Mouse (Mus musculus) common myeloid progenitor, adult 5-6 weeks (primary cell): ENCODE data around the gene Nol7. TPM values are rescaled to one million over a fixed set of nuclear protein-coding genes. Genes with fewer than 3 reads are reported as not detected.
A peak's percentile ranks its signal among the peaks of the same experiment; 100 is the strongest.

Source experiments
- ATAC-seq: replicated peaks from 2 replicates; pipeline ENCODE4 v1.8.0; 2016; ENCODE audit warnings: low read depth, mild to moderate bottlenecking, moderate TSS enrichment, inconsistent platforms; ENCODE audit not compliant: poor library complexity, severe bottlenecking
- total RNA-seq: library from RNA; stranded (forward); fragments of 200-1000, 187-1606 nt; gene quantifications from 2 replicates; pipeline ENCODE4 v1.2.3, GENCODE M21; 2017

Gene Nol7
- total RNA-seq, 1 experiment from 2014 or later = 307 TPM

DNA sequence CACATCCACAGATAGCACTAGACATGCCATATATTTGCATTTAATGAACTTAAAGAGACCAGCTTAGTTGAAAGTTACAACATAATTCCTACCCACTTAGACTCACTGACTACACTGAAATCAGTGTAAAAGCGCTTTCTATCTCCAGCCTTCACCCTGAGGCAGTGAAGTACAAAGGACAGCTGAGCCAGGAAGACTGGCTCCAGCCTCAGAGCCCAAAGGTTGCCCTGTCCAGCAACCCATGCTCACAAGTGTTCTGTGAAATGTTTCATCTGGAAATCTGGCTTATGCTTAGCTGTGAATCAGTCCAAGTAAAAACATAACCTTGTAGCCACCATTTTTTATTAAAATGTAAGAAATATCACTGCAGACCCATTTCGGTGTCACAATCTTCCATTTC lies 15.4 kb downstream of the Nol7 start:
- no peak for ATAC-seq

DNA sequence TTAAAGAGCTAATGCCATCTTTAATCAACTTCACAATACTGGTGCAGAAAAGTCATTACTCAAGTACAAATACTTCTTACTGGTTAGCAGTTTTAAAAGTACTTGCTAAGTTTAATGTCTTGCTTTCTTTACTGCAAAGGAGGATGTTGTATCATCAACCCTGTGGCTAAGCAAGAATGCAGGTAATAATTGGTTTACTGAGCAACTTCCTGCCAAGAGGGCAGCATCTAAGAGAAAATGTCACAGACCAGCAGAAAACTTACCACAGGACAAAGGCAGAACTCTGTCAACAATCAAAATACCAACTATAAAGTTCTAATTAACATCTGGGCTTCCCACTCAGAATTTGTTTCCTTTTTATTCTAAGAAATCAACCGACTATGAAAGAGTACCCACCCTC lies 17.1 kb downstream of the Nol7 start:
- no peak for ATAC-seq

DNA sequence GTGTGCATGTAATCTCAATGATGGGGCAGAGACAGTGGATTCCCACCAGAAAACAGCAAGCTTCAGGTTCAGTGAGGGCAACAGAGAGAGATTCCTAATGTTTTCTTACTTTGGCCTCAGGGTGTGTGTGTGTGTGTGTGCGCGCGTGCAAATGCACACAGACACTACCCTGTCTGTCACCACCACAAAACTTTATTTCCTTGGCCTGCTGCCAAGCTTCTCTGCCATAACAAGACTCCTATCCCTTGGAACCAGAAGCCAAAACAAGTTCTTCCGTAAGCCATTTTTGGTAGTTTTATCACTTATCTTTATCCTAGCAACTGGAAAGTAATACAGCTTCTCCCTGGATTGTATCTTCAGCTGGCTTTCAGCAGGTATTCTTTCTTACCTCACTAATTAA lies 30.2 kb downstream of the Nol7 start:
- ATAC-seq = no peak

DNA sequence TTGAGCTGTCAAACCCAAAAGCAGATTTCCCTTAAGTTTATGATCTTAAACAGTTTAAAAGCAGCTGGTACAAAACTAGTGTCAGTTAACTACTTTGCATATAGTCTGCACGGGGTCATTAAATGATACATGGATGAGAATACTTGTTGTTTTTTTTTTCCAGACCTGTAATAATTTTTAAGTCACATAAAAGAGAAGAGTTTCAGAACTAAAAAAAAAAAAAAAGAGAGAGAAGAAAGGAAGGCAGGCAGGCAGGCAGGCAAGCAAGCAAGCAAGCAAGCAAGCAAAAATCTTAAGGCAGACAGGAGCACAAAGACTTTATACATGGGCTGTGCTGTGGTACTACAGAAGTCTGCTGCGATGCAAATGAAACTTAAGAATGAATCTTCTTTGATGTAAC lies 35.2 kb downstream of the Nol7 start:
- no peak for ATAC-seq

DNA sequence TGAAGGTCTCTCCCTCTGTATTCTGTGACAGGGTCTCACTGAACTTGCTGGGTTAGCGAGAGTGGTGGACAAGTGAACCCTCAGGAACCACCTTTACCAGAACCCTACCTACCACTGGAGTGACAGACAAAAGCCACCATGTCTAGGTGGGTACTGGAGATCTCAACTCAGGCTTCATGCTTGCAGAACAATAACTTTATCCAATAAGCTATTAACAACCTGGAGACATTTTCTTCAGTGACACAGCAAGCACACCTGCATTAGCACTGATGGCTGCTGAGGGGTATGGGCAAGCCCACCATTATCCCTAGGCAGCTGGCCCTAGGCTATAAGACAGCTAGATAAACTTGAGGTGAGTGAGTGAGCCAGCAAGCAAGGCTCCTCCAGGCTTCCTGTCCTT lies 42.2 kb downstream of the Nol7 start:
- ATAC-seq = peak; percentile 54

DNA sequence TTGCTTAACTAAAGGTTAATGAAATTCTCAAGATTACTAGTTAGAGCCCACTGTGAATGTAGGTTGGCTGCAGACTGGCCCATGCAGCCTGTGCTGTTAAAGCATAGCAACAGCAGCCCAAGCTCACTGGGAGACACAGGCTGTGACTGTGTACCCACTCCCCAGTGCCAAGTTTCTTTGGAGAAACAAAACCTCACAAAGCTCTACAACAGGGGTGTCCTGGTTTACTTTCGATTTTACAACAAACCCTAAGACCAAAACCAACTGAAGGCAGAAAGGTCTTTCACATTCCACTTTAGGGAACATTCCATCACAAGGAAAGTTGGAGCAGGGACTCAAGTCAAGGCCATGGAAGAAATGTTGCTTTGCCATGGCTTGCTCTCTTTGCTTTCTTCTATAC lies 44.4 kb downstream of the Nol7 start:
- no peak for ATAC-seq

DNA sequence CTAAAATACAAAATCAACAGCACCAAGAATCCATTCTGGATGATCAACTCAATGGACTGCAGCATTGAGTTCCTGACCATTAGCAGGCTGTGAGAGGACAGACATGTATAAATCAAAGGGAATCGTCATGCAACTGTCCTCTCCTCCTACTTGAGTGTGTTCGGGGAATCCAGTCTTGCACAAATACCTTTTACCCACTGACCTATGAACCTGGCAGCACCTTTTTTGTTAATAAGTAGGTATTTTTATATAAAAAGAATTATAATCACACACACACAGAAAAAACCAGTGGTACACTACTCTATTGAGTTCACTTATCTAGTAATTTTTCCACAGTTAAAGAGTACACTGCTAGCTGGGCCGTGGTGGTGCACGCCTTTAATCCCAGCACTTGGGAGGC lies 45.5 kb downstream of the Nol7 start:
- no peak for ATAC-seq

DNA sequence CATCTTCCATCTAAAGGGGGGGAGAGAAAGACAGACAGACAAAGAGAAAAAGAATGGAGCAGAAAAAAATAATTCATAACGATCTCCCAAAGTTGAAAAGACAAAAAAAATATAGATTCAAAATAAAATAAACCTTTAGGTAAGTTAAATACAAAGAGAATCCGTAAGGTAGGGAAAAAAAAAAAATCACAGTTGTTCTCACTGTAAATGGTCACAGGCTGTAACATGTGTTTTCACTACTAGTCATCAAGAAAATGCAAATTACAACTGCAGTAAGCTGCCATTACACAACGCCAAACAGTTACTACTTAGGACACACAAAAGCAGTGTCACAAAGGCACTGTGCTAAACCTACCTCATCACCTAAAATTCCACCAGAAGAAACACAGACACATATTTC lies 46.5 kb downstream of the Nol7 start:
- ATAC-seq = no peak

DNA sequence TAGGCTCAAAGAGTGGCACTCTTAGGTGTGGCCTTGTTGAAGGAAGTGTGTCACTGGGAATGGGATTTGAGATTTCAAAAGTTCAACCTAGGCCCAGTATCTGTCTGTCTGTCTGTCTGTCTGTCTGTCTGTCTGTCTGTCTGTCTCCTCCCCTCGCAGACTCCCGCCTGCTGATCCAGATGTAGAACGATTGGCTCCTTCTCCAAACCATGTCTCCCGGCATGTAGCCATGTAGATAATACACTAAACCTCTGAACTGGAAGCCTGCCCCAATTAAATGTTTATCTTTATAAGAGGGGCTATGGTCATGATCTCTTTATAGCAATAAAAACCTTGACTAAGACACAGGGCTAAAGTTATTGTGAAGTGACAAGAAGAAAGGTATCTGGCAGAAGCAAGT lies 47.6 kb downstream of the Nol7 start:
- ATAC-seq = no peak

DNA sequence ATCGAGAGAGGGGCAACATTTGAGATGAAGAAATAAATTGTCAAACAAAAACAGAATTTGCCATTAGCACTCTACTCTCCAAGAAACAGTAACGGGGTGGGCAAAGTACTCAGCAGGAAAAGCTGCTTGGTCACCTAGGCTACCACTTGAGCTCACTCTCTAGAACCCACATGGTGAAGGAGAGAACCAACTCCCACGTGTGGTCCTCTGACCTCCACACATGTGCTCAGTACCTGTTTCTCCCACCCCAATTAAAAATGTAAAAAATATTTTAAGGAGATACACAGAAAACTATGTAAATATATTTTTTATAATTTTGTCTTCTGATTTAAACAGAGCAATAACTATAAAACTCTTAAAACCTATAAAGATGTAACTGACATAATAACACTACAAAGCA lies 49.5 kb downstream of the Nol7 start:
- ATAC-seq = no peak

DNA sequence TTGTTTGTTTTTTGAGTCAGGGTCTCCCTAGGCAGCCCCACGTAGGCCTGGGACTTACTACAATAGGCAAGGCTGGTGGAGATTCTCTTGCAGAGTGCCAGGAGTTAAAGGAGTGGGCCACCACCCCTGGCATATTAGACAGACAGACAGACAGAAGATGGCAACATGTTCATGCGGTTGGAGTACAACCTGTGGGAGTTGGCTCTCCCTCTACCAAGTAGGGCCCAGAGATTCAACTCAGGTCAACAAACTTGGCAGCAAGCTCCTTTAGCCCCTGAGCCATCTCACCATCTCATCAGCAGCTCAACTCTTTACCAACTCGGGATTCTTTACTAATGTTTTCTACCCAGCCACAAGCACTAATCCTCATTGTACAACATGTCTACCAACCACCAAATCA lies 52.5 kb downstream of the Nol7 start:
- no peak for ATAC-seq

DNA sequence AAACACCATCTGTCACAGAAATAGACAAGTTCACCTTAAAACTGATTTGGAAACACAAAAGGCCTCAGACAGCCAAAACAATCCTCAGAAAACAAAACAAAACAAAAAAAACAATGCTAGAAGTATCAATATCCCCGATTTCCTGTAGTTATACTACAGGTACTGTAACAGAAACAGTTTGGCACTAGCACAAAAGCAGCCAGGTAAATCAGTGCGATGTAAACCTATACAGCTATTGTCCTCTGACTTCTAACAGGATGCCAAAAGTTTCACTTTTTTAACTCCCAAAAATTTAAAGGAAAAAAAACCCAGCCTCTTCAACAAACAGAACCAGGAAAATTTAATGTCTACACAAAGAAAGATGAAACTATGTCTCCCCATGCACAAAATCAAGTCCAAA lies 54.0 kb downstream of the Nol7 start:
- ATAC-seq = no peak

DNA sequence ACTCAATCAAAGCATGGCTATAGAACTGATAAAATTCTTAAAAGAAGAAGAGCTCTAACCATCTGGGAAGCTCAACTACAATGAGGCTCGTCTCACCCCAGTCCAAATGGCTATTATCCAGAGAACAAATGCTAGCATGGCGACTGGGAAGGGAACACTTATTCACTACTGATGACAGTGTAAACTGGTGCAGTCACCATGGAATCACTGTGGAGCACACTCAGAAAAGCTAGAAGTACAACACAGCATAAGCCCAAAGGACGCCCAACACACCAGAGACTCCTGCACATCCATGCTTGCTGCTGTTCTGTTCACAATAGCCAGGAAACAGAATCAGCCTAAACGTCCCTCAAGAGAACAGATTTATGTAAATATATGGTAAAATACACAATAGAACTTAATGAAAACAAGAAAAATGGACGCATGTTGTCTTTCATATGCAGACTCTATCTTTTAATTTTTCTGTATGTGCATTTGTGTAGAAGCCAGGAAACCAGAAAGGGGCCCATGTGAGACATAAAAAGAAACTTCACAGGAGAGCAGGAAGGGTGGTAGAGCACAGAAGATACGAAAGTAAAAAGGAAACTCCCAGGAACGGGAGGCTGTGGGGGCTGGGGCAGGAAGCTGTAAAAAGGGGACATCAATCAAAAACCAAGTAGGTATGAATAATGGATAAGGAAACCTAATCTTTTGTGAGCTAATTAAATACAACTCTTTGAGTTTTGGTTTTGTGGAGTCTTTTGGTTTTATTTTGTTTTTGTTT lies 54.8 kb downstream of the Nol7 start:
- ATAC-seq = peak; percentile 57

DNA sequence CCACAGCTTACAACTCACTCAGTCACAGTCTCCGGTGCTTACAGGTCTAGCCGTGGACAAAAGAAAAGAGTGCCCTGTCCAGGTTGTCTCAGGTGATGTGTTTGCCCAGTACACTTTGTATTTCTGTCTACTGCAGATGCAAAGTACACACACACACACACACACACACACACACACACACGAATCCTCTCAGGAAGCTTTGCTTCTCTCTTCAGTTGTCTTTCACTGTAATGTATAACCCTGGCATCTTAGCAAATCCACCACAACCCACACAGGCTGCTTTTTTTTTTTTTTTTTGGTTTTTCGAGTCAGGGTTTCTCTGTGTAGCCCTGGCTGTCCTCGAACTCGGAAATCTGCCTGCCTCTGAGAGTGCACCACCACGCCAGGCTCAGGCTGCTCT lies 56.2 kb downstream of the Nol7 start:
- ATAC-seq = no peak

Other genes starting within 250 kb of the Nol7 start
- gene Tbc1d7, start 226.9 kb upstream of the Nol7 start, total RNA-seq = 8.6 and 17.1 TPM in 2 replicates
- 7.4 and 11.2 TPM in 2 replicates for gene Gfod1, start 94.2 kb upstream of the Nol7 start, total RNA-seq
- gene Sirt5, start 32.9 kb upstream of the Nol7 start, total RNA-seq = 9.7 and 10.9 TPM in 2 replicates
- gene Ranbp9, start 82.9 kb downstream of the Nol7 start, total RNA-seq = 76.8 and 87.2 TPM in 2 replicates
- 18.7 and 20.2 TPM in 2 replicates for gene Mcur1, start 161.8 kb downstream of the Nol7 start, total RNA-seq
- gene Rnf182, start 217.3 kb downstream of the Nol7 start, total RNA-seq = not detected in 2 replicates